In the genomic region with DNA sequence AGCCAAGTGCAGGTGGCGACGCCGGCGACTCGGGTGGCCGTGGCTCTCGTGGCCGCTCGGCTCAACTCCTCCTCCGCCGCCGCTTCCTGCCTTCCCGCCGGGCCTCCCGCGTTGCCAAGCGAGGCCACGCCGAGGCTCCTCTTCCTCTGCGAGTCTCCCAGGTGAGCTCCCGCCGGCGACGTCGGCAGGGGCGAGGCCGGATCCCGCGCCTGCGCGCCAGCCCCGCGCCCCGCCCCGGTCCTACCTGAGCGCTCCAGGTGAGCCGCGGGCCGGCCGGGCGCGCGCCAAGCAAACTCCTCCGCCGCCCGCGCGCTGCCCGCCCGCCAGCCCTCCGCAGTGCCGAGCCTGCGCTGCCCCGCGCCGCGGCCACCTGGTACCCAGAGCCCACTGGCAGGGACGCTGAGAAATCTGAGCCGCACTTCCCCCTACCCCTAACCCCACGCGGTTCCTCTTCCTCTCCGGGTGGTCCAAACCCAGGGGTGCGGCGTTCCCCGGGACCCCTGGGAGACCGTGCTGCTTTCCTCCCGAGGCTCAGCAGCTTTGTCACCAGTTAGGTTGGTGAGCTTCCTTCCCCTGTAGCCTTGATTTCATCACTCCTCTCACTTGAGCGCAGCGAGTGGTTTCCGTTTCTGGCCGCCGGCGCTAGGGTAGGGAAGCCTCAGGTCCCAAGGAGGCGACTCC, we compare ENCODE assay signal across 9 mouse cellular contexts. TPM values are rescaled to one million over a fixed set of nuclear protein-coding genes. Genes with fewer than 3 reads are reported as not detected.
DNase-seq lines count a peak whose midpoint lies in the region; ATAC-seq and TF ChIP-seq lines count a peak whose summit lies in the region.
"Had no signal": no experiment of that assay in that cellular context is flagged by ENCODE, and none has a peak within 500 bp of the region (broad histone marks: within the 10 kb centered on the region; RNA-seq: fewer than 3 reads in every experiment).

A gene (minus strand): TSS at position 404 of the 681 bp plus-strand sequence.

- H3K4me1 ChIP-seq in heart, embryonic 16.5 days (ENCODE audit: control insufficient read depth, insufficient read depth, low read length), result peaks cover 11% of the 10 kb centered on the region
- H3K4me1 ChIP-seq in liver, postnatal 0 days (ENCODE audit: insufficient read depth), result peaks cover 5% of the 10 kb centered on the region; the same call in 1 of the 2 replicates

- H3K9ac ChIP-seq in heart, embryonic 16.5 days (ENCODE audit: low read length), result peak within 1 kb of the TSS; percentile 69
- peak within 1 kb of the TSS; percentile 51 for H3K9ac ChIP-seq in liver, postnatal 0 days (replicated peaks)

- peak; percentile 52; the same call in 1 of the 2 replicates for ATAC-seq in heart, embryonic 16.5 days (replicated peaks; ENCODE audit: extremely low read depth, insufficient read depth, low FRiP score)
- peak; percentile 48 for ATAC-seq in liver, postnatal 0 days

- intact Hi-C loops in gastrocnemius, postnatal 14 days (cut with DNase I; ENCODE audit: low total_unique reads), result no loop called here

- TF ChIP-seq EP300 in liver, postnatal 0 days (IDR thresholded peaks at IDR 0.05; ENCODE audit: low read depth), result no peak

- no peaks in the 10 kb centered on the region for H3K9me3 ChIP-seq in heart, embryonic 16.5 days (replicated peaks; ENCODE audit: control insufficient read depth, low read length)
- H3K9me3 ChIP-seq in liver, postnatal 0 days (ENCODE audit: low read length), result no peaks in the 10 kb centered on the region

- peak; percentile 8 for DNase-seq in gastrocnemius, postnatal 14 days
- DNase-seq in gastrocnemius, adult 8-10 months (ENCODE audit: low spot score in 2 of 2), result no peak
- DNase-seq in cerebellum, postnatal 36 days, result peak; percentile 7 to 18
- DNase-seq in kidney, postnatal 10 days, result peak; percentile 79
- DNase-seq in liver, postnatal 0 days, result peak; percentile 34
- DNase-seq in natural killer cell, adult 2 months (ENCODE audit: low spot score in 2 of 2), result peak; percentile 14 to 15
- peak; percentile 50 for DNase-seq in testis, postnatal 10 days (ENCODE audit: low spot score)

- H3K27ac ChIP-seq in heart, embryonic 16.5 days (ENCODE audit: low read length), result no peak within 1 kb of the TSS
- H3K27ac ChIP-seq in liver, postnatal 0 days (ENCODE audit: low read depth), result no peak within 1 kb of the TSS

- peak within 1 kb of the TSS; percentile 100 for H3K4me2 ChIP-seq in heart, embryonic 16.5 days (ENCODE audit: low read depth, low read length)
- H3K4me2 ChIP-seq in liver, postnatal 0 days (ENCODE audit: low read depth, low read length), result peak within 1 kb of the TSS; percentile 93

- WGBS in heart, embryonic 16.5 days, result under 1% methylated on average over 74 of the region's 74 CpGs
- 0% methylated on average over 48 of the region's 74 CpGs for WGBS in liver, postnatal 0 days (ENCODE audit: insufficient replicate concordance)

- peak within 1 kb of the TSS; percentile 75 for H3K4me3 ChIP-seq in heart, embryonic 16.5 days (ENCODE audit: low read length)
- peak within 1 kb of the TSS; percentile 63 for H3K4me3 ChIP-seq in liver, postnatal 0 days (ENCODE audit: low read depth, low read length)

- H3K27me3 ChIP-seq in heart, embryonic 16.5 days (ENCODE audit: control insufficient read depth, insufficient read depth, low read length), result peaks cover 32% of the 10 kb centered on the region
- peaks cover 28% of the 10 kb centered on the region for H3K27me3 ChIP-seq in liver, postnatal 0 days (ENCODE audit: insufficient read depth, low read length)

- no peaks in the 10 kb centered on the region for H3K36me3 ChIP-seq in heart, embryonic 16.5 days (ENCODE audit: control insufficient read depth, insufficient read depth)
- H3K36me3 ChIP-seq in liver, postnatal 0 days (replicated peaks; ENCODE audit: insufficient read depth, low read length), result no peaks in the 10 kb centered on the region
- H3K36me3 ChIP-seq: G1E had no signal

- no peak for TF ChIP-seq CTCF in liver, postnatal 0 days (IDR thresholded peaks at IDR 0.05; ENCODE audit: low read depth)

RNA-seq across cellular contexts. Expression of the gene that starts here (rescaled TPM):
- total RNA-seq in gastrocnemius, postnatal 14 days (2021), result not detected
- total RNA-seq in gastrocnemius, adult 8-10 months (2022), result under 1 TPM in 2 of 4 experiments, not detected in 2; 0.13 to 0.15 TPM
- polyA plus RNA-seq in heart, embryonic 16.5 days (2015; fragmentation: Nextera tagmentation; extraction: Ambion mirVana), result 1.3 and 1.8 TPM in 2 replicates
- polyA plus RNA-seq in liver, postnatal 0 days (2015; fragmentation: Nextera tagmentation; extraction: Ambion mirVana), result 0.21 and 0.31 TPM in 2 replicates
- total RNA-seq: G1E had no signal
- polyA plus RNA-seq: G1E had no signal

Comparison
In these comparisons a context has a peak if more than half of its experiments do, and no peak if none do; other contexts are left out.
1. Peak in DNase-seq in gastrocnemius, postnatal 14 days; RNA of the gene not detected or under 1 TPM.
2. Peak in DNase-seq, ATAC-seq, H3K4me3 ChIP-seq, H3K9ac ChIP-seq and H3K4me2 ChIP-seq in liver, postnatal 0 days; RNA of the gene not detected or under 1 TPM.
3. DNase-seq: peak in cerebellum, postnatal 36 days (2 of 2), kidney, postnatal 10 days (single experiment), natural killer cell, adult 2 months (2 of 2) and testis, postnatal 10 days (single experiment); none in gastrocnemius, adult 8-10 months (0 of 2).